Mouse (Mus musculus): ENCODE results near the gene Vmn2r102.

The Vmn2r102 gene

DNA sequence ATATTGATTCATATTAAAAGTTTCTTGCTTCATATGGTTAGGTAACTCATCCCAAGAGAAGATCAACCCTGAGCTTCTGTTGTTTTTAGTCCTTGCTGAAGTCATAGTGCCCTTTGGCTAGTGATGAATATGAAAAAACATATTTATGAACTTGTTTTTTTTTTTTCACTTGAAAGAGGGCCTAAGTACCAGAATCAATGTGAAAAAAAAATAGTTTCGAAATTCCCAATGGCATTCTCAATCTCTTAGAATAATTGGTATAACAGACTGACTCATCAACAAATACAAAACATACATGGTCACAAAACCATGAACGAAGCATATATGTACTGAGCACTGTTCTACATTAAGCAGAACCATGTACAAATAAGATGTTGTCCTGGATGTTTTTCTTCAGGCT, at the start of gene Vmn2r102:
TSS of gene Vmn2r102 (plus strand) at position 301 of the 400 bp plus-strand sequence.
- no peak for DNase-seq (ENCODE audit: low spot score in 2 of 2)

GRCm38 (mm10) chr17:19629328-19629727, 30.8 kb upstream of the Vmn2r102 start:
- no peak for DNase-seq (ENCODE audit: low spot score in 2 of 2)

DNA sequence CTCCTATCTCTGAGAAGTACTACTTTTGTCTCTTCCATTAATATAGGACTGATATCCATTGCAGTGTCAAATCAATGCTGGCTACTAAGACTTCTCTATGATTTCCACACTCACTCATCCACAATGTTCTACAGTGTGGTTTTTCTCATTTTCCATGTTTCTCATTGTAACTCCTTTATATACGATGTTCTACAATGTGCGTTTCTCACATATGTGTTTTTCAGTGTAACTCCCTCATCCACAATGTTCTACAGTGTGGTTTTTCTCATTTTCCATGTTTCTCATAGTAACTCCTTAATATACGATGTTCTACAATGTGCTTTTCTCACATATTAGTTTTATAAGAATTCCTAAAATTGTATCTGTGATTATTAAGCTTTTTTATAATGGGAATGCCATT, 1.7 kb upstream of the Vmn2r102 start:
- DNase-seq (ENCODE audit: low spot score in 2 of 2): no peak

DNA sequence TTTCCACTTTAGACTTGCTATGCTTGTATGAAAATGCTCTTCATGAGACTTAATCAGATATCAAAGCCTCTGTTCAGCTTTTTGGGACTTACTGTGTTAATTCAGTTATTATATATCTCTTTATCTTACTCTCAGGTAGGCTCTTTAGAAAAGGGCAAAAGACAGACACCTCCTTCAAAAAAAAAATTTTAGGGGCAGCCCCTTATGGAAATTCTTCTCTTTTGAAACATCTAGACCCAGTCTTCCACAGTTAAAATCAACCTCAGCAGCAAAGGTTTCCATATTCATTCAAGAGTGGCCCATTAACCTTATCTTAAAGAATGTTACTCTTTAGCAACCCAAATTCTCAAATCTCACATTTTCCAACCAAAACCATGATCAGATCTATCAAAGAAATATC, 31.9 kb downstream of the Vmn2r102 start:
- no peak for DNase-seq (ENCODE audit: low spot score in 2 of 2)
